Mouse (Mus musculus) intestine, embryonic 14.5 days (tissue): ENCODE measurements around the gene Ptbp1. TPM values are rescaled to one million over a fixed set of nuclear protein-coding genes. Genes with fewer than 3 reads are reported as not detected.

Experiments used
- ATAC-seq: fragments of 200-750 bp; cut with Nextera tagmentation; replicated peaks from 2 replicates; pipeline ENCODE4 v1.8.0; 2017; ENCODE audit warnings: low read depth, moderate number of reproducible peaks, moderate TSS enrichment, moderate library complexity; ENCODE audit not compliant: low FRiP score, low TSS enrichment
- DNase-seq: peaks from one replicate; pipeline ENCODE4 v3.0.0-alpha.2; 2018; ENCODE audit warnings: low spot score
- H3K27ac ChIP-seq: fragments of 300-500 bp; sonication (generic); 2 replicates; pipeline ENCODE4 v1.5.1; 2014; ENCODE audit warnings: low read depth, mild to moderate bottlenecking, control low read depth
- H3K27me3 ChIP-seq: fragments of 300-500 bp; sonication (generic); replicated peaks from 2 replicates; pipeline ENCODE4 v1.6.1; 2014; ENCODE audit warnings: low read length, control low read depth; ENCODE audit not compliant: control insufficient read depth, insufficient read depth
- H3K36me3 ChIP-seq: fragments of 300-500 bp; sonication (generic); 2 replicates; pipeline ENCODE4 v1.6.1; 2014; ENCODE audit warnings: low read length, control low read depth; ENCODE audit not compliant: control insufficient read depth, insufficient read depth
- H3K4me1 ChIP-seq: fragments of 300-500 bp; sonication (generic); replicated peaks from 2 replicates; pipeline ENCODE4 v1.6.1; 2014; ENCODE audit warnings: low read length, control low read depth, mixed read lengths; ENCODE audit not compliant: control insufficient read depth, insufficient read depth
- H3K4me2 ChIP-seq: fragments of 300-500 bp; sonication (generic); 2 replicates; pipeline ENCODE4 v1.6.1; 2014; ENCODE audit warnings: low read length
- H3K4me3 ChIP-seq: fragments of 300-500 bp; sonication (generic); 2 replicates; pipeline ENCODE4 v1.5.1; 2014; ENCODE audit warnings: low read depth, low read length, control low read depth, mixed read lengths
- H3K9ac ChIP-seq: fragments of 300-500 bp; sonication (generic); 2 replicates; pipeline ENCODE4 v1.6.1; 2014; ENCODE audit warnings: mild to moderate bottlenecking, low read length
- H3K9me3 ChIP-seq: fragments of 300-500 bp; sonication (generic); 2 replicates; pipeline ENCODE4 v1.6.1; 2016; ENCODE audit warnings: low read length, control low read depth; ENCODE audit not compliant: control insufficient read depth
- WGBS: fragments of 180-500 bp; shearing (Covaris S2); extraction: QIAGEN DNeasy Blood & Tissue Kit; methylation state at CpG from one replicate; pipeline ENCODE4 v1.1.7; 2014; 5-methylcytosine and 5-hydroxymethylcytosine counted together
- polyA plus RNA-seq: library from polyadenylated mRNA; unstranded; fragments of >200 nt; fragmentation: Nextera tagmentation; extraction: Ambion mirVana; gene quantifications from 2 replicates; pipeline ENCODE4 v1.2.1, GENCODE M21; 2014

The Ptbp1 gene
- polyA plus RNA-seq, 1 experiment from 2014 or later, result 291 TPM

DNA sequence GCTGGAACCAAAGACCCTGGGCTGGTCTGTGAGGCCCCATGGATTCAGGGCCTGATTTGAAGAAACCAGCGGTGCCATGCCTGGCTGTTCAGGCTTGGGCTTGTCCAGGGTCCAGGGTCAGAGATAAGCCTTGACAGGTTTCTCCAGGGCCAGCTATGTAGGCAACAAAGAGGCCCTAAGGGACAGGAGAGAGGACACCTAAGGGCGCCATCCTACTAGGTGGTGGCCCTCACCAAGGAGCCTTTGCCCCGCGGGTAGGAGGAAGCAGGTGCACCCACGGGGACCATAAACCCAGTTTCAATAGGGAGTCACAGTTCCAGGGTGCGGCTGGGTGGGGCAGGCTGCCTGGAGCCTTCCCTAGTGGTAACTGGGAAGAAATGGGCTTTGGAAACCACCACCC, 31.2 kb upstream of the Ptbp1 start:
- peak; percentile 20 for ATAC-seq
- Histone ChIP-seq H3K27ac (peak overlapping the region; percentile 81), H3K27me3 (no peaks in the 10 kb centered on the region), H3K4me3 (peak overlapping the region; percentile 21), H3K4me1 (no peaks in the 10 kb centered on the region; the same call in 1 of the 2 replicates), H3K9me3 (no peaks in the 10 kb centered on the region), H3K4me2 (peak overlapping the region; percentile 42), H3K36me3 (peaks cover 11% of the 10 kb centered on the region), H3K9ac (peak overlapping the region; percentile 37)
- DNase-seq, result peak; percentile 70
- WGBS, result 61% methylated on average over 6 of the region's 6 CpGs

DNA sequence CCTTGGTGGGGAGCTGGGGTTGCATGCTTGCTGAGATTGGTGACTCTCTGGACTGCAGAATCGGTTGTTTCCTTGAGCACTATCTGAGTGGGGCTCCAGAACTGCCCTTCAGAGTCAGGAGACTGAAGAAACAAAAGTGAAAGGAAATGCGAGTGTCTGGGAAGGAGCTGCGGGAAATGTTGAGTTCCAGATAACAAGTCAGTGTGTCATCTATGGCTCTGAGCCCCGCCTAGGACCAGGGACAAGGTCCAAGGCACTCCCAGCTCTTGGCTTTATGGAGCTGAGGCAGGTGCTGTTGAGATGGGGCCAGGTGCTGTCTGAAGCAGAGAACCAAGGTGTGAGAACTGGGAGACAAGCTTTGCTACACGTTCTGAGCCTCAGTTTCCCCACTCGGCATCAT, 29.8 kb upstream of the Ptbp1 start:
- peak; percentile 70 for DNase-seq
- no peaks in the 10 kb centered on the region for H3K9me3 ChIP-seq
- H3K9ac ChIP-seq, result no peak overlapping the region
- 0 out of 2 replicates have a peak overlapping the region, but pooled peaks have one; percentile 21 for H3K4me3 ChIP-seq
- H3K27ac ChIP-seq, result peak overlapping the region; percentile 81
- peaks cover 7% of the 10 kb centered on the region for H3K36me3 ChIP-seq
- no peaks in the 10 kb centered on the region; the same call in 1 of the 2 replicates for H3K4me1 ChIP-seq
- H3K4me2 ChIP-seq, result peak overlapping the region; percentile 42
- H3K27me3 ChIP-seq, result no peaks in the 10 kb centered on the region
- ATAC-seq, result peak; percentile 71; the same call in 1 of the 2 replicates
- WGBS, result 44% methylated on average over 6 of the region's 6 CpGs

DNA sequence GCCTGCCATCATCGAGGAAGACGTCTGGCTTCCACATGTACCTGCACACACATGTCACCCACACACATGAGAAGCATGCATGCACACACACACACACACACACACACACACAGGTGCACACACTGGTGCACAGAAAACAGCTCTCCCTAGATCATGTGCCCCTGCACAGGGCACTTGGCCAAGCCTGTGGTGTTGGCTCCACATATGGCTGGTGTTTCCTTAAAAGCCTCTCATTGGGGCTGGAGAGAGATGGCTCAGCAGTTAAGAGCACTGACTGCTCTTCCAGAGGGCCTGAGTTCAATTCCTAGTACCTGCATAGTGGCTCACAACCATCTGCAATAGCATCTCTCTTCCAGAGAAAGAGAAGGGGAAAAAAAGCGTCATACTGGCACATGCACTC, 22.6 kb upstream of the Ptbp1 start:
- Histone ChIP-seq H3K27me3 (no peaks in the 10 kb centered on the region), H3K4me3 (no peak overlapping the region), H3K9me3 (no peaks in the 10 kb centered on the region), H3K36me3 (no peaks in the 10 kb centered on the region), H3K27ac (no peak overlapping the region), H3K4me1 (0 out of 2 replicates have a peak, but pooled peaks cover 4% of the 10 kb centered on the region), H3K9ac (no peak overlapping the region), H3K4me2 (no peak overlapping the region)
- 93% methylated on average over 3 of the region's 3 CpGs for WGBS
- DNase-seq (no peak), ATAC-seq (no peak)

DNA sequence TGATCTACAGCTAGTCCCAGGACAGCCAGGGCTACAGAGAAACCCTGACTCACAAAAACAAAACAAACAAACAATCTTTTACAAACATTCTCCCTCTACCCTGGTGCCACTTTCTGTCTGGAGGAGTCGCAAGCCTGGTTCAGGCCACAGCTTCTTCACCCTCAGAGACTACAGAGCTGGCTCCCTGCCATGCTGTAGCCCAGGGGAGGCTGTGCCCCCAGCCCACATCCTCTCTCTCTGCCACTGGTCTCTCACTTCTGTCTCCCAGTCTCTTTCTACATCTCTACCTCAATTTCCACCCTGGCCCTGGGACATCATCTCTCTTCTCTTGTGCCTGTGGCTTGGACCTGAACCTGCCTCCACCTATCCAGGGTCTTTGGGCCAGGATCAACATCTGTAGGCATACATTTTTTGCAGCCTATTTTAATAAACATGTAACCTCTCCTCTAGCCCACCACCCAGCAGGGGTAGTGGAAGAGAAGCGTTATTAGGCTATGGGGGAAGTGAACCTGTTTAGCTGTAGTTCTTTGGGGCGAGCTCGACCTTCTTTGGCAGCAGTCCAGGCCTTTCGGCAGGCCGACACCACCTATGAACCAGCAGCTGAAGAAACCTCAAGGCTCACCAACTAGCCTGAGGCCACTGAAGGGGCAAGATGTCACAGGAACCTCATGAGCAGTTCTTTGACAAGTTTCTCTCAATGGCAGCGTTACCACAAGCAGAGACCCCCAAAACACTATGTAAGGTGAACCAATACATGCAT, 22.0 kb upstream of the Ptbp1 start:
- no peak overlapping the region for H3K27ac ChIP-seq
- H3K36me3 ChIP-seq, result no peaks in the 10 kb centered on the region
- WGBS, result 71% methylated on average over 7 of the region's 7 CpGs
- DNase-seq, result no peak
- no peaks in the 10 kb centered on the region; the same call in 1 of the 2 replicates for H3K9me3 ChIP-seq
- H3K4me3 ChIP-seq, result no peak overlapping the region
- H3K27me3 ChIP-seq, result no peaks in the 10 kb centered on the region
- no peak overlapping the region for H3K4me2 ChIP-seq
- H3K9ac ChIP-seq, result no peak overlapping the region
- ATAC-seq, result no peak
- H3K4me1 ChIP-seq, result 0 out of 2 replicates have a peak, but pooled peaks cover 4% of the 10 kb centered on the region

DNA sequence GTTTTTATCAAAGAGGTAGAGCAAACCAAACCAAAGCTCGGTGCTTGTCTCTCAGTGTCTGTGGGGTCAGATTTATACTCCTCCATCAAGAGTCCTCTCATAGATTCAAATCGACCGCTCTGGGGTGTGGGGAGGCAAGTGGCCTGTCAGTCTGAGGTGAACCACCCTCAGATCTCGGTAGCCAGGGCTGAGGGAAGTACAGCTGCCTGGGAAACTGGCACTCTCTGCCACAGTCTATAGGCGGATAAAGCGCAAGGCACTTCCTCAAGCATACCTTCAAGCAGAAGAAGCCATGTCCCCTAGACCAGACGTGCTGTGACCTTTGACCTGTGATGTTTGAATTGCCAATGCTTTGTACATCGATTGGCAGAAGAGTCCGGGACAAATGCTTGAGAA, 21.4 kb upstream of the Ptbp1 start:
- WGBS, result 64% methylated on average over 9 of the region's 9 CpGs
- no peaks in the 10 kb centered on the region for H3K27me3 ChIP-seq
- DNase-seq (no peak), ATAC-seq (no peak)
- H3K9ac ChIP-seq, result no peak overlapping the region
- H3K4me1 ChIP-seq, result 0 out of 2 replicates have a peak, but pooled peaks cover 4% of the 10 kb centered on the region
- H3K27ac ChIP-seq, result no peak overlapping the region
- H3K9me3 ChIP-seq, result no peaks in the 10 kb centered on the region; the same call in 1 of the 2 replicates
- no peak overlapping the region for H3K4me2 ChIP-seq
- no peak overlapping the region for H3K4me3 ChIP-seq
- H3K36me3 ChIP-seq, result no peaks in the 10 kb centered on the region

DNA sequence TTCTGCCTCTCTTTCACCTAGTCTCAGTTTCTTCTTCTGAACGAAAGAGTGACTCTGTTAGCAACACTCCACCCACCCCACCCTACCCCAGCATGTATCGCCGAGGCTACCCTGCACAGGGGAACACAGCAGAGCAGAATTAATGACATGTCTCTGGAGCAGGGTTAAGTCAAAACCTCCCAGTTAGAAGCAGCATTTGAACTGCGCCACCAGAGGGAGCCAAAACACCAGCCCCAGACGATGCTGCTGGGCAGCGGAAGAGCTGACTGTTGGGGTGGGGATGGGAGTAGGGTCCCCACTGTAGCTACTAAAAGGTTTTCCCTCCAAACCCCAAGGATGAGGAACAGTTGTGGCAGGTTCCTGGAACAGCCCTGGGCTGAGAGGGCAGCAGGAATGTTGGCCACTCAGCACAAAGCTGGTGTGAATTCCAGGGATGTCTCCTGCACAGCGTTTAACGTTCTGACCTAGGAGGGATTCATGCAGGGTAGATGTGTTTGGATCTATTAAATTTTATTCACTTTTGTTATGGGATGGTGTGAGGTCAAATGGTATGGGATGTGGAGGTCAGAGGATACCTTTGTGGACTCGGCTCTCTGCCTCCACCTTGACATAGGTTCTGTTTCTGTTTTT, 19.3 kb upstream of the Ptbp1 start:
- no peaks in the 10 kb centered on the region for H3K27me3 ChIP-seq
- no peak overlapping the region for H3K4me2 ChIP-seq
- H3K27ac ChIP-seq, result no peak overlapping the region
- H3K9ac ChIP-seq, result no peak overlapping the region
- H3K36me3 ChIP-seq, result no peaks in the 10 kb centered on the region
- H3K4me3 ChIP-seq, result no peak overlapping the region
- DNase-seq (peak; percentile 89), ATAC-seq (peak; percentile 65)
- no peaks in the 10 kb centered on the region; the same call in 1 of the 2 replicates for H3K9me3 ChIP-seq
- H3K4me1 ChIP-seq, result 0 out of 2 replicates have a peak, but pooled peaks cover 4% of the 10 kb centered on the region
- WGBS, result 22% methylated on average over 9 of the region's 9 CpGs

DNA sequence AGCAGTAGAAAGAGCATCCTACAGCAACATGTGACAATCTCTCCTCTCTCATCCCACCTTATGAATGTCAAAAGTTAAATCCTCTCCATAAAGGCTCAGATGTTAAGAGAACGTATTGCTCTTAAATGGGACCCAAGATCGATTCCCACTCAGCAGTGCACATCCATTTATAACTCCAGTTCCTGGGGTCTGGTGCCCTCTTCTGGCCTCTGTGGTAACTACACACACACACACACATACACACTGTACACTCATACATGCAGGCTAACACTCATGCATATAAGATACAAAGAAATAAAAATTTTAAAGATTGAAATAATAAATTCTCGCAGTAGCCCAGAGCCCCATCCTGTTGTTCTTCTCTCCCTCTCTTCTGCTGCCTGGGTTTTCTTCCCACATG, 17.3 kb upstream of the Ptbp1 start:
- DNase-seq (no peak), ATAC-seq (no peak)
- no peak overlapping the region for H3K4me3 ChIP-seq
- no peak overlapping the region for H3K4me2 ChIP-seq
- WGBS, result 97% methylated on average over 3 of the region's 3 CpGs
- no peaks in the 10 kb centered on the region for H3K36me3 ChIP-seq
- no peaks in the 10 kb centered on the region; the same call in 1 of the 2 replicates for H3K9me3 ChIP-seq
- peaks cover 8% of the 10 kb centered on the region; the same call in 1 of the 2 replicates for H3K4me1 ChIP-seq
- H3K27me3 ChIP-seq, result no peaks in the 10 kb centered on the region
- no peak overlapping the region for H3K9ac ChIP-seq
- H3K27ac ChIP-seq, result no peak overlapping the region

DNA sequence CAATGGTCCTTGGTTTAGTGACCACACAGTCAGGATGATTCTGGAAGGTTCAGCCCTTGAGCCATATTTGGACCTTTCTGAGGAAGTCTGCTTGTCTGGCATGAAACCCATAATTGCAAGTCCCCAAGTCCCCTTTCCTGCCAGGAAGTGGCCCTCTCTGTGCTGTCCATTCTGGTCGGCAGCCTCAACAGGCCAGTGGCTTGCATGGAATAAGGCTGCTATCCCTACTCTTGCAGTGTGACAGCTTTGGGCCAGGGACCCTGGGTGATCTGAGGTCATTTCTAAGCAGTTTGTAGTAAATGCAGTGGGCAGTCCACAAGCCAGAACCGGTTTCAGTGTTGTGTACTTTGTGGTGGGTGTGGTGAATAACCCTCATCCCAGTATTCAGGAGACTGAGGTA, 16.1 kb upstream of the Ptbp1 start:
- Histone ChIP-seq H3K9ac (no peak overlapping the region), H3K4me1 (peaks cover 15% of the 10 kb centered on the region), H3K4me3 (no peak overlapping the region), H3K9me3 (no peaks in the 10 kb centered on the region; the same call in 1 of the 2 replicates), H3K27ac (no peak overlapping the region), H3K36me3 (no peaks in the 10 kb centered on the region), H3K27me3 (no peaks in the 10 kb centered on the region), H3K4me2 (no peak overlapping the region)
- DNase-seq (no peak), ATAC-seq (no peak)
- WGBS, result 56% methylated on average over 2 of the region's 2 CpGs
